In genomic region chr12:91844542-91844941, GRCm38 (mm10) we compare ENCODE assay signal across 11 mouse cellular contexts.
"Had no signal": no experiment of that assay in that cellular context is flagged by ENCODE, and none has a peak within 500 bp of the region (broad histone marks: within the 10 kb centered on the region; RNA-seq: fewer than 3 reads in every experiment).

No protein-coding gene starts in this region.

- H3K4me3 ChIP-seq: limb, embryonic 15.5 days; midbrain, embryonic 13.5 days; neural tube, embryonic 12.5 days had no signal

- ATAC-seq: inflammation-experienced regulatory T-cells, adult 6 months; lung, postnatal 0 days; midbrain, embryonic 13.5 days had no signal

- H3K9ac ChIP-seq: limb, embryonic 15.5 days; midbrain, embryonic 13.5 days; neural tube, embryonic 12.5 days had no signal

- DNase-seq: kidney, adult 18-20 months; kidney, postnatal 10 days; kidney, postnatal 4 days; lung, adult 2 months; thymus, adult 18-20 months; thymus, postnatal 14 days had no signal

- H3K9me3 ChIP-seq: limb, embryonic 15.5 days; midbrain, embryonic 13.5 days; neural tube, embryonic 12.5 days had no signal

- H3K27ac ChIP-seq: limb, embryonic 15.5 days; midbrain, embryonic 13.5 days; neural tube, embryonic 12.5 days had no signal

- H3K27me3 ChIP-seq: limb, embryonic 15.5 days; midbrain, embryonic 13.5 days; neural tube, embryonic 12.5 days had no signal

- H3K4me2 ChIP-seq: limb, embryonic 15.5 days; midbrain, embryonic 13.5 days; neural tube, embryonic 12.5 days had no signal
